Mouse (Mus musculus): ENCODE results near the gene Ttc21a.
"Not testable (repeated sequence)": the region's sequence is repeated elsewhere in the genome, so short reads cannot be mapped to it uniquely, and the experiment has no call there.

The Ttc21a gene

GRCm38 (mm10) chr9:119998776-119999175, 61.4 kb downstream of the Ttc21a start:
- no peak for DNase-seq (ENCODE audit: low read depth)

- DNase-seq (ENCODE audit: low read depth) = no peak
Measured at GRCm38 (mm10) chr9:119999636-120000035, 62.2 kb downstream of the Ttc21a start.

GRCm38 (mm10) chr9:120000761-120001160, 63.4 kb downstream of the Ttc21a start:
- DNase-seq (ENCODE audit: low read depth) = no peak

GRCm38 (mm10) chr9:120001945-120002725, 64.7 kb downstream of the Ttc21a start:
- DNase-seq (ENCODE audit: low read depth) = peak; percentile 84

GRCm38 (mm10) chr9:120002893-120003292, 65.5 kb downstream of the Ttc21a start:
- DNase-seq (ENCODE audit: low read depth) = no peak

- no peak for DNase-seq (ENCODE audit: low read depth)
Measured at GRCm38 (mm10) chr9:120005936-120006335, 68.5 kb downstream of the Ttc21a start.

GRCm38 (mm10) chr9:120007833-120008232, 70.4 kb downstream of the Ttc21a start:
- DNase-seq (ENCODE audit: low read depth) = no peak

GRCm38 (mm10) chr9:120009226-120009841, 71.9 kb downstream of the Ttc21a start:
- no peak for DNase-seq (ENCODE audit: low read depth)

GRCm38 (mm10) chr9:120009871-120010270, 72.5 kb downstream of the Ttc21a start:
- no peak for DNase-seq (ENCODE audit: low read depth)

- DNase-seq (ENCODE audit: low read depth) = peak; percentile 98
Measured at GRCm38 (mm10) chr9:120010781-120011511, 73.5 kb downstream of the Ttc21a start.

- peak; percentile 87 for DNase-seq (ENCODE audit: low read depth)
Measured at GRCm38 (mm10) chr9:120011533-120011932, 74.1 kb downstream of the Ttc21a start.

GRCm38 (mm10) chr9:120012161-120012560, 74.8 kb downstream of the Ttc21a start:
- not testable (repeated sequence) for DNase-seq (ENCODE audit: low read depth)

- no peak for DNase-seq (ENCODE audit: low read depth)
Measured at GRCm38 (mm10) chr9:120012781-120013180, 75.4 kb downstream of the Ttc21a start.

GRCm38 (mm10) chr9:120013251-120013820, 75.9 kb downstream of the Ttc21a start:
- no peak for DNase-seq (ENCODE audit: low read depth)

GRCm38 (mm10) chr9:120014828-120015227, 77.4 kb downstream of the Ttc21a start:
- DNase-seq (ENCODE audit: low read depth) = no peak

GRCm38 (mm10) chr9:120016956-120017355, 79.5 kb downstream of the Ttc21a start:
- no peak for DNase-seq (ENCODE audit: low read depth)

All from naive thymus-derived CD4-positive, alpha-beta T cell, adult 2 months (primary cell).